Mouse (Mus musculus) kidney, postnatal 0 days (tissue): ENCODE results near the gene Ttll1. TPM values are rescaled to one million over a fixed set of nuclear protein-coding genes. Genes with fewer than 3 reads are reported as not detected.
A peak's percentile ranks its signal among the peaks of the same experiment; 100 is the strongest.

Experiments used
- ATAC-seq: fragments of 200-750 bp; cut with Nextera tagmentation; replicated peaks from 2 replicates; pipeline ENCODE4 v1.8.0; 2017; ENCODE audit warnings: low read depth, moderate number of reproducible peaks, moderate TSS enrichment, moderate library complexity; ENCODE audit not compliant: low FRiP score
- DNase-seq: peaks from one replicate; pipeline ENCODE4 v3.0.0-alpha.2; 2016; ENCODE audit warnings: low spot score
- H3K27ac ChIP-seq: fragments of 300-500 bp; sonication (generic); 2 replicates; pipeline ENCODE4 v1.5.1; 2014; ENCODE audit warnings: mild to moderate bottlenecking
- H3K27me3 ChIP-seq: fragments of 300-500 bp; sonication (generic); 2 replicates; pipeline ENCODE4 v1.6.1; 2014; ENCODE audit warnings: low read length, mixed read lengths; ENCODE audit not compliant: insufficient read depth
- H3K36me3 ChIP-seq: fragments of 300-500 bp; sonication (generic); 2 replicates; pipeline ENCODE4 v1.6.1; 2014; ENCODE audit warnings: low read length, mixed read lengths; ENCODE audit not compliant: insufficient read depth
- H3K4me1 ChIP-seq: fragments of 300-500 bp; sonication (generic); replicated peaks from 2 replicates; pipeline ENCODE4 v1.6.1; 2014; ENCODE audit warnings: antibody characterized with exemption, low read length, mixed read lengths; ENCODE audit not compliant: insufficient read depth
- H3K4me2 ChIP-seq: fragments of 300-500 bp; sonication (generic); 2 replicates; pipeline ENCODE4 v1.6.1; 2014; ENCODE audit warnings: mild to moderate bottlenecking, low read length, moderate library complexity, mixed read lengths
- H3K4me3 ChIP-seq: fragments of 300-500 bp; sonication (generic); replicated peaks from 2 replicates; pipeline ENCODE4 v1.5.1; 2014; ENCODE audit warnings: low read depth, low read length
- H3K9ac ChIP-seq: fragments of 300-500 bp; sonication (generic); 2 replicates; pipeline ENCODE4 v1.6.1; 2014; ENCODE audit warnings: low read depth, low read length
- H3K9me3 ChIP-seq: fragments of 300-500 bp; sonication (generic); replicated peaks from 2 replicates; pipeline ENCODE4 v1.6.1; 2016; ENCODE audit warnings: low read length, inconsistent platforms, mixed read lengths
- CTCF ChIP-seq: IDR thresholded peaks from 2 replicates; pipeline ENCODE4 v1.5.1; 2016; ENCODE audit warnings: antibody characterized with exemption, low read depth, mild to moderate bottlenecking, moderate library complexity
- WGBS: fragments of 180-500 bp; shearing (Covaris S2); extraction: QIAGEN DNeasy Blood & Tissue Kit; methylation state at CpG from one replicate; pipeline ENCODE4 v1.1.7; 2014; 5-methylcytosine and 5-hydroxymethylcytosine counted together
- polyA plus RNA-seq: library from polyadenylated mRNA; unstranded; fragments of >200 nt; fragmentation: Nextera tagmentation; extraction: Ambion mirVana; gene quantifications from 2 replicates; pipeline ENCODE4 v1.2.1, GENCODE M21; 2015

The Ttll1 gene
- polyA plus RNA-seq, 1 experiment from 2014 or later, result 16.6 TPM

GRCm38 (mm10) chr15:83499211-83499755, 11.4 kb downstream of the Ttll1 start:
- ATAC-seq (peak; percentile 63; the same call in 1 of the 2 replicates), DNase-seq (no peak)
- no peak overlapping the region for H3K27ac ChIP-seq
- no peaks in the 10 kb centered on the region for H3K9me3 ChIP-seq
- no peak overlapping the region for H3K4me3 ChIP-seq
- peaks cover 19% of the 10 kb centered on the region for H3K36me3 ChIP-seq
- no peak for TF ChIP-seq CTCF
- no peaks in the 10 kb centered on the region for H3K27me3 ChIP-seq
- no peak overlapping the region for H3K9ac ChIP-seq
- 91% methylated on average over 10 of the region's 10 CpGs for WGBS
- no peaks in the 10 kb centered on the region for H3K4me1 ChIP-seq
- H3K4me2 ChIP-seq, result no peak overlapping the region

DNA sequence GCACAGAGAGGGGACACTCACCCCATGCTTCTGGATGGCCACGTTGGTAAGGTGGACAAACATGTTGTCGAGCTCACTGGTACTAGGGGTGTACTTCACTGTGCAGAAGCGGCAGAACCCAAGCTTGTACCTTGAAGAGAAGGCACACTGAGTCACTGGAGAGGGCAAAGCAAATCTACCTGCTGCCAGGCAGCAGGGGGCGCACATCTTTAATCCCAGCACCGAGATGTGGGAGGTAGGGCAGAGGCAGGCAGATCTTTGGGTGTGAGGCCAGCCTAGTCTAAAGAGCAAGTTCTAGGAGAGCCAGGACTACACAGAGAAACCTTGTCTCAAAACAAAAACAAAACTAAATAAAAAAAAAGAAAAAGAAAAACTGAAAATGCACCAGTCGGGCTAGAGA, 13.4 kb downstream of the Ttll1 start:
- TF ChIP-seq CTCF, result peak; percentile 15; the same call in 1 of the 2 replicates
- no peaks in the 10 kb centered on the region for H3K9me3 ChIP-seq
- no peak overlapping the region for H3K9ac ChIP-seq
- no peak overlapping the region for H3K4me3 ChIP-seq
- H3K36me3 ChIP-seq, result peaks cover 23% of the 10 kb centered on the region
- ATAC-seq (no peak), DNase-seq (no peak)
- no peak overlapping the region for H3K4me2 ChIP-seq
- no peaks in the 10 kb centered on the region for H3K27me3 ChIP-seq
- no peaks in the 10 kb centered on the region for H3K4me1 ChIP-seq
- no peak overlapping the region for H3K27ac ChIP-seq
- WGBS, result 95% methylated on average over 6 of the region's 6 CpGs

DNA sequence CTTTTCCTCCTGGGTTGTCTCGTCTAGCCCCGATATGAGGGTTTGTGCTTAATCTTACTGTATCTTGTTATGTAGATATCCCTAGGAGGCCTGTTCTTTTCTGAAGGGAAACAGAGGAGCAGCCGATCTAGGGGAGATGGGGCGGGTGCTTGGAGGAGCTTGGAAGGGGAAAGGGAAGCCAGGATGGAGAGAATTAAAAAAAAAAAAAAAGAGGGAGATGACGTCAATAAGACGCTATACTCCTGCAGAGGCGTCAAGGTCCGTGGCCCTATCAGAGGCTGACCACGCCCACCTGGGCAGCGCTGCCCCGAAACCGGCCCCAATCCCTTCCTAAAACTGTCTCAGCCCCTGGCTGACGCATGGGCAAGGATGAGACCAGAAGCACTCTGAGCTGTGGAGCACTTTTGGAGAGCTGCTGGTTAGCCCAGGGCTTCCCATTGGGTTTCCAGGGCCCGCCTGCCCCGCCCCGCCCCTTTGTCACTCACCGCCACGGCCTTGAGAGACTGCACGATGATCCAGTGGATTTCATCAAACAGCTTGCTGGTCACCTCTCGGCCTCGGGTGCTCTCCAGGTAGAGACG, 14.8 kb downstream of the Ttll1 start:
- ATAC-seq (no peak), DNase-seq (no peak)
- Histone ChIP-seq H3K4me3 (no peak overlapping the region), H3K36me3 (peaks cover 31% of the 10 kb centered on the region), H3K9me3 (no peaks in the 10 kb centered on the region), H3K9ac (no peak overlapping the region), H3K27ac (no peak overlapping the region), H3K4me2 (no peak overlapping the region), H3K27me3 (no peaks in the 10 kb centered on the region), H3K4me1 (no peaks in the 10 kb centered on the region)
- 83% methylated on average over 22 of the region's 22 CpGs for WGBS
- TF ChIP-seq CTCF, result no peak

GRCm38 (mm10) chr15:83495195-83495594, 15.5 kb downstream of the Ttll1 start:
- H3K4me1 ChIP-seq, result no peaks in the 10 kb centered on the region
- peaks cover 32% of the 10 kb centered on the region for H3K36me3 ChIP-seq
- no peak overlapping the region for H3K9ac ChIP-seq
- H3K4me3 ChIP-seq, result no peak overlapping the region
- no peak for TF ChIP-seq CTCF
- H3K27me3 ChIP-seq, result no peaks in the 10 kb centered on the region
- H3K27ac ChIP-seq, result no peak overlapping the region
- H3K9me3 ChIP-seq, result no peaks in the 10 kb centered on the region
- DNase-seq, result no peak
- 71% methylated on average over 3 of the region's 3 CpGs for WGBS
- ATAC-seq, result no peak
- H3K4me2 ChIP-seq, result no peak overlapping the region

DNA sequence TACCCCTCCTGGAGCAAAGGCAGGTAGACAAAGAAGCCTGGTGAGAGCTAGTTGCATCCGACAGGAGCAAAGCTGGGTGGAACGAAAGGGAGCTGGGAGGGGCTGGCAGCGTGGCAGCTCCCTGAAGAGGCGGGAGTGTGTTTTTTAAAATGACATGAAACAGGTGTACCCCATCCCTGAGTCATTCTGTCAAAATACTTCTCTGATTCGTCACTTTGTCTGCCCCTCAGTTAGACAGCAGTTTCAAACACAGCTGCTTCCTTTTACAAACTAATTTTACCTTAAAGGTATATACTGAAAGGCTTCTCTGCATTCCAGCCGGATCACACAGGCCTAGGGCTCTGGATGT, 16.1 kb downstream of the Ttll1 start:
- no peaks in the 10 kb centered on the region for H3K4me1 ChIP-seq
- H3K4me2 ChIP-seq, result no peak overlapping the region
- TF ChIP-seq CTCF, result no peak
- DNase-seq, result no peak
- H3K9me3 ChIP-seq, result no peaks in the 10 kb centered on the region
- no peak overlapping the region for H3K4me3 ChIP-seq
- no peaks in the 10 kb centered on the region for H3K27me3 ChIP-seq
- ATAC-seq, result no peak
- WGBS, result 65% methylated on average over 6 of the region's 6 CpGs
- H3K9ac ChIP-seq, result no peak overlapping the region
- peaks cover 32% of the 10 kb centered on the region for H3K36me3 ChIP-seq
- no peak overlapping the region for H3K27ac ChIP-seq

DNA sequence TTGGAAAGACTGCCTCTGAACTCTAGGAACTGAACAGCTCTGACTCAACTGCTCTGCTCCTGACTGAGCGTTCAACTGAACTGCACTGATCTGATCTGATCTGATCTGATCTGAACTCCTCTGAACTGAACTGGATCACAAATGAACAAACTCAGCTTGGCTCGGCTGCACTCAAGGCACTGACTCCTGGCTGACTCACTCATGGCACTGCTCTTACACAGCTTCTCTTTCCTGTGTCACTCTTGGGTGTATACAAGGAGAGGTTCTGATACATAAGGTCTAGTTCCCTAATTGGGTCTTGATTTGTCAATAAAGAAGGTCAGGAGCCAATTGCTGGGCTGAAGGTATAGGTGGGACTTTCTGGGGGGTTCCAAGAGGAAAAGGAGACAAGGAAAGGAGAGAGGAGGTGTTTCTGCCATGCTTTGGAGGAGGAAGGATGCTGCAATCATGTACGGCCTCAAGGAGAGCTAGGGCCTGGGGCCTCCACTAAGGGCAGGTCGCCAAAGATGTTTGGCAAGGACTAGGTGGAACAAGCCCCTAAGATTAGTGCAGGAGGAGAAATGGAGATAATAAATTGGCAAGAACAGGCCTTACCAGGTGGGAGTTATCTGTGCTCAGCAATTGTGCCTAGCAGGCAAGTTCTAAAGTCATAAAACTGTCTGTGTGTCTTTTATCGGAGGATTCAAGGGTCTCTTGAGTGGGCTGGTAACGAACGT, 16.7 kb downstream of the Ttll1 start:
- no peak for ATAC-seq

More for the DNA sequence above, 16.7 kb downstream of the Ttll1 start:
- H3K36me3 ChIP-seq, result peaks cover 31% of the 10 kb centered on the region
- no peaks in the 10 kb centered on the region for H3K9me3 ChIP-seq
- 64% methylated on average over 7 of the region's 7 CpGs for WGBS
- H3K9ac ChIP-seq, result no peak overlapping the region
- H3K27me3 ChIP-seq, result no peaks in the 10 kb centered on the region
- TF ChIP-seq CTCF, result no peak
- no peak overlapping the region for H3K27ac ChIP-seq
- no peak overlapping the region for H3K4me3 ChIP-seq
- no peaks in the 10 kb centered on the region for H3K4me1 ChIP-seq
- no peak for DNase-seq
- H3K4me2 ChIP-seq, result no peak overlapping the region
